Mouse (Mus musculus): ENCODE data around the gene Slc37a1. TPM values are rescaled to one million over a fixed set of nuclear protein-coding genes. Genes with fewer than 3 reads are reported as not detected.

The Slc37a1 gene
- polyA plus RNA-seq, 1 experiment: 3.4 TPM

DNA sequence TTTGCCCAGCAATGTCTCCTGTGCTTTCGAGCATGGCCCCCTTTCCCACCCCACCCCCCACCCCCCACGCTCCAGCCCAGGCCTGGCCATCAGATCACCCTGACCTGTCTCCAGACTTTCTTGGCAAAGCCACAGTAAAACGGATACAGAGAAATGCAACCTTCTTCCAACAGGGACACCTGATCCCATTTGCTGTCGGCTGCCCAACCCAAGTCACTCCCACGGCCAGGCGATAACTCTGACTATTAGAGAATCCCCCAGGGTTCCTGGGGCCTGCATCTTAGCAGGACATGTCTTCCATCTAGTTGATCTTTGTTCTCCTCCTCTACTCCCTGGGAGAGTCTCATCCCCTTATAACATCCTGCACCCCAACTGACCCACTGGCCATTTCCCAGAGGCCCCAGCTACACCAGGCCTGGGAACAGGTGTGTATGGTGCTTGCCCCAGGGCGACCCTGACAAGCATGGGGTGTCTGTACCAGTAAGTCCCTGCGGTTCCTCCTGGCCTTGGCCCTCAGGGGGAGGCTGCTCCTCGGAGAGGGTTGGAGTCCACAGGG lies 28.2 kb upstream of the Slc37a1 start:
- TF ChIP-seq GATA1 (IDR thresholded peaks at IDR 0.05; ENCODE audit: borderline replicate concordance, low read length) (no peak), FLI1 (IDR thresholded peaks at IDR 0.05; ENCODE audit: low read length) (no peak)
- Histone ChIP-seq H3K4me1 (peaks cover 33% of the 10 kb centered on the region), H3K36me3 (replicated peaks; ENCODE audit: low read length) (peaks cover 3% of the 10 kb centered on the region), H3K27me3 (replicated peaks) (no peaks in the 10 kb centered on the region), H3K9me3 (no peaks in the 10 kb centered on the region), H3K4me3 (replicated peaks) (no peak overlapping the region)

DNA sequence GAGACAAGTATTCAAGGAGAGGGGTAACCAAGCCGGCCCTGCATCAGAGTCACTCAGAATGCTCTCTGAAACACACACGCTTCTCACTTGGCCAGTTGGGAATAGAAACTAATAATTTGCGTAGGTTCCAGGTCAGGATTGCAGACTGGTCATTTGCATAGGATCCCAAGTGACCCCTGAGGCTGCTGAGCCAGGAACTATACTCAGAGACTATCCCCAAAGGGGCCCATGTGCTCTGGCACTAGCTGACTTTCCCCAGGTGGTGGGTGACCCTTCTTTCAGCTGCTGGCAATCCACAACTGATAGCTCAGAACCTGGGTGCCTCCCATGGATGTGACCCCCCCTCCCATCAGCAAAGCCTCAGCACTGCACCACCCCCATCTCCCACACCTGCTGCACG lies 27.4 kb upstream of the Slc37a1 start:
- Histone ChIP-seq H3K9me3 (no peaks in the 10 kb centered on the region), H3K4me3 (replicated peaks) (no peak overlapping the region), H3K27me3 (replicated peaks) (peaks cover 3% of the 10 kb centered on the region), H3K4me1 (peaks cover 29% of the 10 kb centered on the region), H3K36me3 (replicated peaks; ENCODE audit: low read length) (peaks cover 3% of the 10 kb centered on the region)
- TF ChIP-seq FLI1 (IDR thresholded peaks at IDR 0.05; ENCODE audit: low read length) (no peak), GATA1 (IDR thresholded peaks at IDR 0.05; ENCODE audit: borderline replicate concordance, low read length) (no peak)

DNA sequence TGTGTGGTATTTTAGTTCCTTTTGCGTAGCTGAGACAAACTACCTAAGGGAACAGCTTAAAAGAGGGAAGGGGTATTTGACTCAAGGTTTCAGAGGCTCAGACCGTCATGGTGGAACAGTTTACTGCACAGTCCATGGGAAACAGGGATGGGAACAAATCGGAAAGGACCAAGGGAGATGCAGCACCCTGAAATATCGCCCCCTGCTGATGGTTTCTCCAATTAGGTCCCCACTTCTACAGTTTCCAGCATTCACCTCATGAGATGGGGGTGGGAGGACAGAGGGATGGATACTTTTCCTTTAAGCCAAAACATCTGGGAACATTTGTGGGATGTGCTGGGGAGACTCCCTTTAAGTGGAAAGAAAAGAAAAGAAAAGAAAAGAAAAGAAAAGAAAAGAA lies 26.8 kb upstream of the Slc37a1 start:
- TF ChIP-seq GATA1 (IDR thresholded peaks at IDR 0.05; ENCODE audit: borderline replicate concordance, low read length) (no peak), FLI1 (IDR thresholded peaks at IDR 0.05; ENCODE audit: low read length) (no peak)
- H3K9me3 ChIP-seq: no peaks in the 10 kb centered on the region
- peaks cover 3% of the 10 kb centered on the region for H3K27me3 ChIP-seq (replicated peaks)
- no peak overlapping the region for H3K4me3 ChIP-seq (replicated peaks)
- H3K36me3 ChIP-seq (replicated peaks; ENCODE audit: low read length): peaks cover 3% of the 10 kb centered on the region
- H3K4me1 ChIP-seq: peaks cover 28% of the 10 kb centered on the region

DNA sequence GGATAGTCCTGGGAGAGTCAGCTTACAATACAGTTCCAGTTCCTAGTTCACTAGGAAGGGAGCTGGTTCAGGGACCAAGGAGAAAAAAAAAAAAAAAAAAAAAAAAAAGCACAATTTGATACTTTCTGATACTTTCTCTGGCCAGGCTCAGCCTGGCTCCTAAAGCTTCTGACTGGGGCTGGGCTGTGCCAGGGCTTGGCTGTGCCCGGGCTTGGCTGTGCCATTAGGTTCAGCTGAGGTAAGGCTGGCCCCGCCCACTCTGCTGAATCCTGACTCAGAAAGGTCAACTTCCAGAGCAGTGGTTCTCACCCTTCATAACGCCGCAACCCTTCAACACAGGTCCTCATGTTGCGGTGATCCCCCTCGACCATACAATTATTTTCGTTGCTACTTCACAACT lies 26.2 kb upstream of the Slc37a1 start:
- no peak overlapping the region for H3K4me3 ChIP-seq (replicated peaks)
- H3K36me3 ChIP-seq (replicated peaks; ENCODE audit: low read length): peaks cover 3% of the 10 kb centered on the region
- no peaks in the 10 kb centered on the region for H3K9me3 ChIP-seq
- peaks cover 3% of the 10 kb centered on the region for H3K27me3 ChIP-seq (replicated peaks)
- no peak for TF ChIP-seq GATA1 (IDR thresholded peaks at IDR 0.05; ENCODE audit: borderline replicate concordance, low read length)
- no peak for TF ChIP-seq FLI1 (IDR thresholded peaks at IDR 0.05; ENCODE audit: low read length)
- H3K4me1 ChIP-seq: peaks cover 32% of the 10 kb centered on the region

DNA sequence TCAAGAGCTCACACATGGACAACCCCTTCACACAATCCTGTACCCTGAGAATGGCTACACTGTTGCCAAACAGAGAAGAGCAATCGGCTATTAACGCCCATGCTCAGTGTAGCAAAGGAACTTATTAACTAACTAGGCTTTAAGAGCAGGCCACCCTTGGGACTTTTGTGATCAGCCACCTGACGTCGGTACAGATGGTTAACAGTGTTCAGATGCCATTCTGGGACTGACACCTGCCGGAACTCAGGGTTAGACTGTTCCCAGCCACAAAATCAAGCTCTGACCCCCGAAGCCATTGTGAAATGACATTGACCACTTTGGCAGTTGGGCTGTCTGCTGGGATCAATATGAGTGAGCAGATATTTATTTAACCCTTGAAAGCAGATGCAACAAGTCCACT lies 25.2 kb upstream of the Slc37a1 start:
- Histone ChIP-seq H3K36me3 (replicated peaks; ENCODE audit: low read length) (peaks cover 3% of the 10 kb centered on the region), H3K9me3 (no peaks in the 10 kb centered on the region), H3K27me3 (replicated peaks) (peaks cover 5% of the 10 kb centered on the region), H3K4me1 (peaks cover 38% of the 10 kb centered on the region), H3K4me3 (replicated peaks) (no peak overlapping the region)
- TF ChIP-seq GATA1 (IDR thresholded peaks at IDR 0.05; ENCODE audit: borderline replicate concordance, low read length) (no peak), FLI1 (IDR thresholded peaks at IDR 0.05; ENCODE audit: low read length) (no peak)

DNA sequence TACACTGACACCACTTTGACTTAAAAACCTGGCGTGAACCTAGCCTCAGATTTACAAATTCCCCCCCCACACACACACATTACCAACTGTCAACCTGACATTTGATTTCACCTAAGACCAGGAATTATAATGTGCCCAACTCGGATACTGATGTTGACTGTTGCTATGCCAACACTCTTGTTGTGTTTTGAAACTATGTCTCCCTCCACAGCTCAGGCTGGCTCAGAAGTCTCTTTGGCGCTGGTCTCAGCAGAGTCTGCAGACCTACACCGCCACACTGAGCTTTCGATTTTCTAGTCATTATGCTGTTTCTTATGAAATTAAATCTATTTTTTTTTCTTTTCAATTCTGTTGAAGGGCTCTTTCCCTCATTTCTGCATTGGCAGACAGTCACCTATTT lies 23.9 kb upstream of the Slc37a1 start:
- Histone ChIP-seq H3K4me1 (peaks cover 37% of the 10 kb centered on the region), H3K27me3 (replicated peaks) (peaks cover 7% of the 10 kb centered on the region), H3K9me3 (no peaks in the 10 kb centered on the region), H3K36me3 (replicated peaks; ENCODE audit: low read length) (peaks cover under 1% of the 10 kb centered on the region), H3K4me3 (replicated peaks) (no peak overlapping the region)
- no peak for TF ChIP-seq FLI1 (IDR thresholded peaks at IDR 0.05; ENCODE audit: low read length)
- TF ChIP-seq GATA1 (IDR thresholded peaks at IDR 0.05; ENCODE audit: borderline replicate concordance, low read length): no peak

DNA sequence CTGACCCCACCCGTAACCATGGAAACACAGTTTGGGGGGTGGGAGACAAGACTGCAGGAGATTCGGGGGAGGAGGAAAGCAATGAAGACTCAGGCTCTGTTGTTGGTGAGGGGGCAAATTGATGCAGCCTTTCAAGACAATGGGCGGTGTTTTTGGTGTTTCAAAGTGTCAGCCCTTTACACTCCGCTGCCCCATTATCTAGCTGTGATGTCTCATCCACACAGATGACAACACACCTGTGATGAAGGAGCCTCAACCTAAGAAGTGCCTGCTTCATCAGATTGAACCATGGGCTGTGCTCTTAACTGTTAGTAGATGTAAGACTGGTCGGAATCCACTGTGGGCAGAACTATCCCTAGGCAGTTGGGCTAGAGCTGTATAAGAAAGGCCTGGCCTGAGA lies 22.8 kb upstream of the Slc37a1 start:
- Histone ChIP-seq H3K4me3 (replicated peaks) (no peak overlapping the region), H3K36me3 (replicated peaks; ENCODE audit: low read length) (no peaks in the 10 kb centered on the region), H3K9me3 (no peaks in the 10 kb centered on the region), H3K27me3 (replicated peaks) (peaks cover 9% of the 10 kb centered on the region), H3K4me1 (peaks cover 42% of the 10 kb centered on the region)
- no peak for TF ChIP-seq FLI1 (IDR thresholded peaks at IDR 0.05; ENCODE audit: low read length)
- no peak for TF ChIP-seq GATA1 (IDR thresholded peaks at IDR 0.05; ENCODE audit: borderline replicate concordance, low read length)

DNA sequence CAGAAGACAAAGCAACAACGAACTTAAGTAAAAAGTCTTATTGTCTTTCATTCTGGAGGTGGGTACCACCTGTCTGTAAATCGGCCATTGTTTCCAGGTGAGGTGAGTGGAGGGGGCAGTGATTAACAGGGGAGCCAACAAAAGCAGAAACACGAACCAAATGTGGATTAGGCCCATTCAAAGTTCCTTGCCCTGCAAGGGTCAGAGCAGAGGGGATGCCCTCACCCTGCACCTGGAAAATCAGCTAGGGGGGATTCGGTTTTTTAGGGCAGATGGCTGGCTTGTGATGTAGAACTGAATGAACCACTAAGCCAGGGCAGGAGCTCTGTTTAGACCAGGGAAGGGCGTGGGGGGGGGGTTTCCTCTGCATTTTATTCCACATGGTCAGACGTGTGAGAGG lies 22.2 kb upstream of the Slc37a1 start:
- Histone ChIP-seq H3K4me3 (replicated peaks) (no peak overlapping the region), H3K27me3 (replicated peaks) (peaks cover 9% of the 10 kb centered on the region), H3K4me1 (peaks cover 46% of the 10 kb centered on the region), H3K36me3 (replicated peaks; ENCODE audit: low read length) (no peaks in the 10 kb centered on the region), H3K9me3 (no peaks in the 10 kb centered on the region)
- TF ChIP-seq FLI1 (IDR thresholded peaks at IDR 0.05; ENCODE audit: low read length): no peak
- TF ChIP-seq GATA1 (IDR thresholded peaks at IDR 0.05; ENCODE audit: borderline replicate concordance, low read length): no peak

DNA sequence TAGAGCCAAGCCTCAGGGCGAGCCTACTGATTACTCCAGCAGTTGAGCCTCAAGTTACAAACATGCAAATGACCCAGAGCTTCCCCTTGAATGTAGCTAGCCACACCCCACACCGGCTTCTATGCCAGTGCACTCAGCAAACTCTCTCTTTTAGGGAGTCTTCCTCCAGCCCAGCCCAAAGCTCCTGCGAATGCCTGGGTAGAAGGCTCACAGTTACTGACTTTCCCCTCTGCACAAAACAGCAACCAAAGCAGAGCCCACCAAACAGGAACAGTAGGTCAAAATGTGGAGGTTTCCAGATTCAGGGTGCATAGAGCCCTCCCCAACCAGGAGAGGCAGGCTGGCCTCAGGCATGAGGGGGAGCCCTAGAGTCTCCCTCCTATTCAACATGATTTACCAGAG lies 21.4 kb upstream of the Slc37a1 start:
- H3K36me3 ChIP-seq (replicated peaks; ENCODE audit: low read length): no peaks in the 10 kb centered on the region
- no peak overlapping the region for H3K4me3 ChIP-seq (replicated peaks)
- TF ChIP-seq FLI1 (IDR thresholded peaks at IDR 0.05; ENCODE audit: low read length): no peak
- TF ChIP-seq GATA1 (IDR thresholded peaks at IDR 0.05; ENCODE audit: borderline replicate concordance, low read length): no peak
- peaks cover 11% of the 10 kb centered on the region for H3K27me3 ChIP-seq (replicated peaks)
- peaks cover 44% of the 10 kb centered on the region for H3K4me1 ChIP-seq
- H3K9me3 ChIP-seq: peaks cover 3% of the 10 kb centered on the region; the same call in 1 of the 2 replicates

DNA sequence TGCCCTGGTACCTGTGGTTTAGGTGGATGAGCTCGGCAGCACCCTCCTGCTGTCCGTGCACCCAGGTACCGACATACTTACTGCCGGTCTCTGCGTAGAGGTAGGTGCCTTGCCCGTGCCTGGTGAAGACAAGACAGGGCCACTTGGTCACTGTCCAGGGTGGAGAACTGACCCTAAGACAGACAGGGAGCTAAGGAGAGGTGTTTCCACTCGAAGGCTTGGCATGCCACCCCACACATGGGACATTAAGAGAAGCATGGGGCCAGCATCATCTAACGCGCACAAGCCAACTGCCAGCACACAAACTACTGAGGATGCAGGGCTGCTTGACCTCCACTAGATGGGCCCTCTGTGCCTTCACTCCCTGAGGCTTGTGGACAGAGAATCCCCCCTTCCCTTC lies 20.8 kb upstream of the Slc37a1 start:
- Histone ChIP-seq H3K4me3 (replicated peaks) (no peak overlapping the region), H3K36me3 (replicated peaks; ENCODE audit: low read length) (no peaks in the 10 kb centered on the region), H3K9me3 (peaks cover 6% of the 10 kb centered on the region; the same call in 1 of the 2 replicates), H3K27me3 (replicated peaks) (peaks cover 11% of the 10 kb centered on the region), H3K4me1 (peaks cover 43% of the 10 kb centered on the region)
- TF ChIP-seq FLI1 (IDR thresholded peaks at IDR 0.05; ENCODE audit: low read length) (no peak), GATA1 (IDR thresholded peaks at IDR 0.05; ENCODE audit: borderline replicate concordance, low read length) (no peak)

Measured in megakaryocyte, embryonic 14.5 days (primary cell).